Mouse (Mus musculus) B cell, adult 2 months (primary cell): ENCODE results near the gene Mthfd1.
A peak's percentile ranks its signal among the peaks of the same experiment; 100 is the strongest.

Experiments used
- DNase-seq, 2 experiments: peaks; one replicate each; pipeline ENCODE4 v3.0.0; 2022

The Mthfd1 gene

GRCm38 (mm10) chr12:76304199-76304598 is 49.1 kb downstream of the Mthfd1 start:
- DNase-seq, result no peak

- DNase-seq, result no peak
These were observed 50.0 kb downstream of the Mthfd1 start for GRCm38 (mm10) chr12:76305107-76305506.

GRCm38 (mm10) chr12:76306852-76307561 is 51.9 kb downstream of the Mthfd1 start:
- DNase-seq, result no peak

GRCm38 (mm10) chr12:76307964-76308363 is 52.9 kb downstream of the Mthfd1 start:
- peak; percentile 15 to 22 for DNase-seq

- DNase-seq, result no peak
These were observed 53.3 kb downstream of the Mthfd1 start for GRCm38 (mm10) chr12:76308436-76308835.

GRCm38 (mm10) chr12:76310007-76310406 is 54.9 kb downstream of the Mthfd1 start:
- no peak for DNase-seq

GRCm38 (mm10) chr12:76310633-76311032 is 55.5 kb downstream of the Mthfd1 start:
- no peak for DNase-seq

GRCm38 (mm10) chr12:76311227-76311626 is 56.1 kb downstream of the Mthfd1 start:
- no peak for DNase-seq

GRCm38 (mm10) chr12:76311951-76312350 is 56.9 kb downstream of the Mthfd1 start:
- DNase-seq, result no peak

- DNase-seq, result peak; percentile 72 to 75
These were observed 63.4 kb downstream of the Mthfd1 start for GRCm38 (mm10) chr12:76318282-76319212.

GRCm38 (mm10) chr12:76324679-76325431 is 69.8 kb downstream of the Mthfd1 start, which contains the start of gene Akap5:
Gene Akap5 (plus strand): TSS chr12:76324891.
- DNase-seq, result peak; percentile 28 to 30

GRCm38 (mm10) chr12:76326437-76327220 is 71.5 kb downstream of the Mthfd1 start:
- DNase-seq, result no peak

- peak; percentile 17 to 21 for DNase-seq
These were observed 73.7 kb downstream of the Mthfd1 start for GRCm38 (mm10) chr12:76328567-76329354.

- no peak for DNase-seq
These were observed 78.6 kb downstream of the Mthfd1 start for GRCm38 (mm10) chr12:76333688-76334087.

- DNase-seq, result no peak
These were observed 80.5 kb downstream of the Mthfd1 start for GRCm38 (mm10) chr12:76335641-76336040.

GRCm38 (mm10) chr12:76336111-76336965 is 81.2 kb downstream of the Mthfd1 start:
- DNase-seq, result no peak

GRCm38 (mm10) chr12:76341080-76341479 is 86.0 kb downstream of the Mthfd1 start:
- DNase-seq, result peak; percentile 81 to 83

GRCm38 (mm10) chr12:76345759-76346455 is 90.8 kb downstream of the Mthfd1 start:
- DNase-seq, result peak; percentile 35 to 36

GRCm38 (mm10) chr12:76349680-76350220 is 94.7 kb downstream of the Mthfd1 start:
- no peak for DNase-seq
